Mouse (Mus musculus) ES-Bruce4 (cell line): ENCODE measurements around the gene Afdn.

Experiments
- CTCF ChIP-seq: IDR thresholded peaks from one replicate; pipeline ENCODE4 v1.8.1; 2011; ENCODE audit warnings: low read depth, low read length
- POLR2A ChIP-seq: IDR thresholded peaks from one replicate; pipeline ENCODE4 v1.8.1; 2011; ENCODE audit warnings: low read length; ENCODE audit not compliant: insufficient read depth

- TF ChIP-seq POLR2A (no peak), CTCF (no peak)
These were observed 180.1 kb downstream of the Afdn start for GRCm38 (mm10) chr17:13940487-13940886.
